Mouse (Mus musculus): Measurements from ENCODE around the gene Ifitm2. TPM values are rescaled to one million over a fixed set of nuclear protein-coding genes. Genes with fewer than 3 reads are reported as not detected.

Gene Ifitm2
- total and polyA plus RNA-seq, 2 experiments from 2014 or later, result 45.2 to 240 TPM

GRCm38 (mm10) chr7:140912846-140913482 is 42.8 kb downstream of the Ifitm2 start:
- H3K4me1 ChIP-seq (ENCODE audit: insufficient read depth), result no peaks in the 10 kb centered on the region
- H3K27me3 ChIP-seq (ENCODE audit: insufficient read depth, low read length), result no peaks in the 10 kb centered on the region
- H3K4me2 ChIP-seq (ENCODE audit: low read depth), result no peak overlapping the region
- TF ChIP-seq CTCF (IDR thresholded peaks at IDR 0.05; ENCODE audit: low read depth), result no peak
- 70% methylated on average over 5 of the region's 5 CpGs for WGBS
- ATAC-seq (no peak), DNase-seq (no peak)
- no peaks in the 10 kb centered on the region for H3K9me3 ChIP-seq (ENCODE audit: low read length)
- H3K9ac ChIP-seq, result no peak overlapping the region
- no peak overlapping the region for H3K27ac ChIP-seq (ENCODE audit: low read depth, low read length)
- no peaks in the 10 kb centered on the region for H3K36me3 ChIP-seq (ENCODE audit: insufficient read depth)
- H3K4me3 ChIP-seq (ENCODE audit: low read depth, low read length), result no peak overlapping the region

DNA sequence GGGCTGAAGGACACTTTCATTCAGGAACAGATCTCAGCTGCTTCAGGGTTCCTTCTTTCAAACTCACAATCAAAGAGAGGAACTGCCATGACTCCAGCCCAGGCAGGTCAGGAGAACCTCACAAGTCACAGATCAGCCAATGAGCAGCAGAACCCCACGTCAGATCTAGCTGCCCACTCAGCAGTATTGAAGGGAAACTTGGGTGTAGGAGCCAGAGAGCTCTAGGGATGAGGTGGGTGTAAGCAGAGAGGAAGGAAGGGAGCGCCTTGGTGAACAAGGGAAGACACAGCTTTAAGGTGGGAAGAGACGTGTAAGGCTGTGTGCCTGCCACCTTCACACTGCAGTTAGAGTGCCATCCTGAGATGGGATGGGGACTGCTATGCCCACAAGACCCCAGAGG is 43.5 kb downstream of the Ifitm2 start:
- ATAC-seq (no peak), DNase-seq (no peak)
- no peak for TF ChIP-seq CTCF (IDR thresholded peaks at IDR 0.05; ENCODE audit: low read depth)
- WGBS, result 70% methylated on average over 3 of the region's 3 CpGs
- H3K4me1 ChIP-seq (ENCODE audit: insufficient read depth), result no peaks in the 10 kb centered on the region
- H3K36me3 ChIP-seq (ENCODE audit: insufficient read depth), result no peaks in the 10 kb centered on the region
- H3K27me3 ChIP-seq (ENCODE audit: insufficient read depth, low read length), result no peaks in the 10 kb centered on the region
- H3K27ac ChIP-seq (ENCODE audit: low read depth, low read length), result no peak overlapping the region
- H3K4me2 ChIP-seq (ENCODE audit: low read depth), result no peak overlapping the region
- H3K4me3 ChIP-seq (ENCODE audit: low read depth, low read length), result no peak overlapping the region
- H3K9me3 ChIP-seq (ENCODE audit: low read length), result no peaks in the 10 kb centered on the region
- no peak overlapping the region for H3K9ac ChIP-seq

GRCm38 (mm10) chr7:140908634-140909107 is 47.1 kb downstream of the Ifitm2 start:
- no peaks in the 10 kb centered on the region for H3K4me1 ChIP-seq (ENCODE audit: insufficient read depth)
- no peaks in the 10 kb centered on the region for H3K36me3 ChIP-seq (ENCODE audit: insufficient read depth)
- ATAC-seq (peak; percentile 70), DNase-seq (peak; percentile 78)
- H3K9ac ChIP-seq, result 0 out of 2 replicates have a peak overlapping the region, but pooled peaks have one; percentile 1
- 2% methylated on average over 19 of the region's 19 CpGs for WGBS
- H3K9me3 ChIP-seq (ENCODE audit: low read length), result no peaks in the 10 kb centered on the region
- H3K4me2 ChIP-seq (ENCODE audit: low read depth), result peak overlapping the region; percentile 53
- H3K27ac ChIP-seq (ENCODE audit: low read depth, low read length), result no peak overlapping the region
- H3K4me3 ChIP-seq (ENCODE audit: low read depth, low read length), result peak overlapping the region; percentile 28
- peak; percentile 85 for TF ChIP-seq CTCF (IDR thresholded peaks at IDR 0.05; ENCODE audit: low read depth)
- no peaks in the 10 kb centered on the region for H3K27me3 ChIP-seq (ENCODE audit: insufficient read depth, low read length)

GRCm38 (mm10) chr7:140908181-140908580 is 47.6 kb downstream of the Ifitm2 start:
- H3K9me3 ChIP-seq (ENCODE audit: low read length), result no peaks in the 10 kb centered on the region
- H3K4me3 ChIP-seq (ENCODE audit: low read depth, low read length), result no peak overlapping the region
- TF ChIP-seq CTCF (IDR thresholded peaks at IDR 0.05; ENCODE audit: low read depth), result no peak
- DNase-seq (no peak), ATAC-seq (no peak)
- no peak overlapping the region for H3K27ac ChIP-seq (ENCODE audit: low read depth, low read length)
- WGBS, result 56% methylated on average over 7 of the region's 7 CpGs
- H3K27me3 ChIP-seq (ENCODE audit: insufficient read depth, low read length), result no peaks in the 10 kb centered on the region
- 0 out of 2 replicates have a peak overlapping the region, but pooled peaks have one; percentile 53 for H3K4me2 ChIP-seq (ENCODE audit: low read depth)
- 0 out of 2 replicates have a peak overlapping the region, but pooled peaks have one; percentile 1 for H3K9ac ChIP-seq
- H3K4me1 ChIP-seq (ENCODE audit: insufficient read depth), result no peaks in the 10 kb centered on the region
- H3K36me3 ChIP-seq (ENCODE audit: insufficient read depth), result no peaks in the 10 kb centered on the region

DNA sequence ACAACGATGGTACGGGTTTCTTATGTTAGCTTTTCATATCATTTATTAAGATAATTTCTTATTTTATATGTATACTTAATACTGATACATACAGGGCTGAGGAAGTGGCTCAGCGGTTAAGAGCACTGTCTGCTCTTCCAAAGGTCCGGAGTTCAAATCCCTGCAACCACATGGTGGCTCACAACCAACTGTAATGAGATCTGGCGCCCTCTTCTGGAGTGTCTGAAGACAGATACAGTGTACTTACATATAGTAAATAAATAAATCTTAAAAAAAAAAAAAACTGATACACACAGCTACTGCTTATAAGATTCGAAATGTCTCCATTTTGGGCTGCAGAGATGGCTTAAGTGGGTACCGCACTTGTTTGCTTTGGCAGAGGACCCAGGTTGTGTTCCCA is 48.1 kb downstream of the Ifitm2 start:
- no peak for ATAC-seq
- Histone ChIP-seq H3K27ac (ENCODE audit: low read depth, low read length) (no peak overlapping the region), H3K27me3 (ENCODE audit: insufficient read depth, low read length) (no peaks in the 10 kb centered on the region), H3K9me3 (ENCODE audit: low read length) (no peaks in the 10 kb centered on the region), H3K9ac (no peak overlapping the region), H3K4me3 (ENCODE audit: low read depth, low read length) (no peak overlapping the region), H3K4me2 (ENCODE audit: low read depth) (no peak overlapping the region), H3K36me3 (ENCODE audit: insufficient read depth) (no peaks in the 10 kb centered on the region), H3K4me1 (ENCODE audit: insufficient read depth) (no peaks in the 10 kb centered on the region)
- WGBS, result 88% methylated on average over 7 of the region's 7 CpGs
- no peak for DNase-seq
- TF ChIP-seq CTCF (IDR thresholded peaks at IDR 0.05; ENCODE audit: low read depth), result no peak

DNA sequence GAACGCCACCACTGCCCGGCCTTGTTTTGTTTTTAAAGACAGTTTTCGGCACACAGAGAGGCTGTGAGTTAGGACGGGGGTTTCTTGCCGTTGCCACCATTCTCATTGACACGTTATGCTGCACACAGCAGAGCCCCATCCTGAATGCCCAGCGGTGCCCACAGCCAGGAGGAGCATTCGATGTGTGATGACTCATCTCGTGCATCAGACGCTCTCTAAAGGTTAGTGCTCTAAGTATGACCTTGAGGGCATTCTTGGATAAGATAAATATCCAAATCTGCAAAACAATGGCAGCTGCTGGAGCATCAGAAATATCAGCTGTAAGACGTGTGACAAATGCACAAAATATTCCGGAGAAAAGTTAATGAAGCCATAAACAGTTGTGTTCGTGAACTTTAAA is 48.7 kb downstream of the Ifitm2 start:
- Histone ChIP-seq H3K9me3 (ENCODE audit: low read length) (no peaks in the 10 kb centered on the region), H3K9ac (no peak overlapping the region), H3K4me1 (ENCODE audit: insufficient read depth) (no peaks in the 10 kb centered on the region), H3K4me3 (ENCODE audit: low read depth, low read length) (no peak overlapping the region), H3K36me3 (ENCODE audit: insufficient read depth) (no peaks in the 10 kb centered on the region), H3K27ac (ENCODE audit: low read depth, low read length) (no peak overlapping the region), H3K27me3 (ENCODE audit: insufficient read depth, low read length) (no peaks in the 10 kb centered on the region), H3K4me2 (ENCODE audit: low read depth) (no peak overlapping the region)
- WGBS, result 86% methylated on average over 13 of the region's 13 CpGs
- ATAC-seq (no peak), DNase-seq (no peak)
- TF ChIP-seq CTCF (IDR thresholded peaks at IDR 0.05; ENCODE audit: low read depth), result no peak

GRCm38 (mm10) chr7:140905642-140906081 is 50.1 kb downstream of the Ifitm2 start:
- H3K36me3 ChIP-seq (ENCODE audit: insufficient read depth), result no peaks in the 10 kb centered on the region
- H3K9me3 ChIP-seq (ENCODE audit: low read length), result no peaks in the 10 kb centered on the region
- no peak overlapping the region for H3K4me2 ChIP-seq (ENCODE audit: low read depth)
- no peak overlapping the region for H3K4me3 ChIP-seq (ENCODE audit: low read depth, low read length)
- no peak for DNase-seq
- no peak overlapping the region for H3K27ac ChIP-seq (ENCODE audit: low read depth, low read length)
- no peak overlapping the region for H3K9ac ChIP-seq
- no peaks in the 10 kb centered on the region for H3K27me3 ChIP-seq (ENCODE audit: insufficient read depth, low read length)
- H3K4me1 ChIP-seq (ENCODE audit: insufficient read depth), result no peaks in the 10 kb centered on the region
- 91% methylated on average over 2 of the region's 2 CpGs for WGBS
- no peak for TF ChIP-seq CTCF (IDR thresholded peaks at IDR 0.05; ENCODE audit: low read depth)
- no peak for ATAC-seq

Other genes starting within 250 kb of the Ifitm2 start
- not detected in 2 replicates for gene Cyp2e1, start 192.2 kb downstream of the Ifitm2 start, total RNA-seq (2014; rRNA removed)
- gene Cyp2e1, start 192.2 kb downstream of the Ifitm2 start, polyA plus RNA-seq (2015; fragmentation: Nextera tagmentation; extraction: Ambion mirVana), result not detected in 2 replicates
- gene Syce1, start 168.1 kb downstream of the Ifitm2 start, total RNA-seq (2014; rRNA removed), result not detected in 2 replicates
- 0.30 TPM in 1 of 2 replicates, not detected in the other for gene Syce1, start 168.1 kb downstream of the Ifitm2 start, polyA plus RNA-seq (2015; fragmentation: Nextera tagmentation; extraction: Ambion mirVana)
- gene Zfp941, start 133.8 kb downstream of the Ifitm2 start, total RNA-seq (2014; rRNA removed), result 19.8 and 32.1 TPM in 2 replicates
- 8.3 and 15.6 TPM in 2 replicates for gene Zfp941, start 133.8 kb downstream of the Ifitm2 start, polyA plus RNA-seq (2015; fragmentation: Nextera tagmentation; extraction: Ambion mirVana)
- gene Urah, start 121.0 kb downstream of the Ifitm2 start, total RNA-seq (2014; rRNA removed), result not detected in 2 replicates
- gene Urah, start 121.0 kb downstream of the Ifitm2 start, polyA plus RNA-seq (2015; fragmentation: Nextera tagmentation; extraction: Ambion mirVana), result 0.48 and 0.64 TPM in 2 replicates
- gene Scgb1c1, start 110.4 kb downstream of the Ifitm2 start, total RNA-seq (2014; rRNA removed), result not detected in 2 replicates
- 0.48 TPM in 1 of 2 replicates, not detected in the other for gene Scgb1c1, start 110.4 kb downstream of the Ifitm2 start, polyA plus RNA-seq (2015; fragmentation: Nextera tagmentation; extraction: Ambion mirVana)
- not detected in 2 replicates for gene Odf3, start 108.2 kb downstream of the Ifitm2 start, total RNA-seq (2014; rRNA removed)
- 0.10 and 0.13 TPM in 2 replicates for gene Odf3, start 108.2 kb downstream of the Ifitm2 start, polyA plus RNA-seq (2015; fragmentation: Nextera tagmentation; extraction: Ambion mirVana)
- gene Gm45785, start 99.7 kb downstream of the Ifitm2 start, total RNA-seq (2014; rRNA removed), result 2.0 and 4.2 TPM in 2 replicates
- not detected in 2 replicates for gene Gm45785, start 99.7 kb downstream of the Ifitm2 start, polyA plus RNA-seq (2015; fragmentation: Nextera tagmentation; extraction: Ambion mirVana)
- gene Ric8a, start 99.0 kb downstream of the Ifitm2 start, total RNA-seq (2014; rRNA removed), result 98.8 and 123 TPM in 2 replicates
- 79.5 and 91.8 TPM in 2 replicates for gene Ric8a, start 99.0 kb downstream of the Ifitm2 start, polyA plus RNA-seq (2015; fragmentation: Nextera tagmentation; extraction: Ambion mirVana)
- gene Bet1l, start 98.4 kb downstream of the Ifitm2 start, total RNA-seq (2014; rRNA removed), result 30.8 and 34.5 TPM in 2 replicates
- gene Bet1l, start 98.4 kb downstream of the Ifitm2 start, polyA plus RNA-seq (2015; fragmentation: Nextera tagmentation; extraction: Ambion mirVana), result 48.8 and 58.0 TPM in 2 replicates
- gene Psmd13, start 74.0 kb downstream of the Ifitm2 start, total RNA-seq (2014; rRNA removed), result 164 and 174 TPM in 2 replicates
- 274 and 298 TPM in 2 replicates for gene Psmd13, start 74.0 kb downstream of the Ifitm2 start, polyA plus RNA-seq (2015; fragmentation: Nextera tagmentation; extraction: Ambion mirVana)
- 41.9 and 46.3 TPM in 2 replicates for gene Sirt3, start 73.7 kb downstream of the Ifitm2 start, total RNA-seq (2014; rRNA removed)
- gene Sirt3, start 73.7 kb downstream of the Ifitm2 start, polyA plus RNA-seq (2015; fragmentation: Nextera tagmentation; extraction: Ambion mirVana), result 44.2 and 48.3 TPM in 2 replicates
- not detected in 2 replicates for gene Cox8b, start 55.5 kb downstream of the Ifitm2 start, total RNA-seq (2014; rRNA removed)
- gene Cox8b, start 55.5 kb downstream of the Ifitm2 start, polyA plus RNA-seq (2015; fragmentation: Nextera tagmentation; extraction: Ambion mirVana), result not detected in 2 replicates
- 0.85 and 1.00 TPM in 2 replicates for gene Nlrp6, start 35.1 kb downstream of the Ifitm2 start, total RNA-seq (2014; rRNA removed)
- gene Nlrp6, start 35.1 kb downstream of the Ifitm2 start, polyA plus RNA-seq (2015; fragmentation: Nextera tagmentation; extraction: Ambion mirVana), result 0.98 and 1.3 TPM in 2 replicates
- 7.2 and 8.5 TPM in 2 replicates for gene Pgghg, start 14.6 kb downstream of the Ifitm2 start, total RNA-seq (2014; rRNA removed)
- gene Pgghg, start 14.6 kb downstream of the Ifitm2 start, polyA plus RNA-seq (2015; fragmentation: Nextera tagmentation; extraction: Ambion mirVana), result 4.7 and 5.3 TPM in 2 replicates
- gene Ifitm5, start 5.7 kb downstream of the Ifitm2 start, total RNA-seq (2014; rRNA removed), result 0.86 TPM in 1 of 2 replicates, not detected in the other
- gene Ifitm5, start 5.7 kb downstream of the Ifitm2 start, polyA plus RNA-seq (2015; fragmentation: Nextera tagmentation; extraction: Ambion mirVana), result 0.28 and 0.45 TPM in 2 replicates
- gene Gm45717, start 50 bp downstream of the Ifitm2 start, total RNA-seq (2014; rRNA removed), result not detected in 2 replicates
- gene Gm45717, start 50 bp downstream of the Ifitm2 start, polyA plus RNA-seq (2015; fragmentation: Nextera tagmentation; extraction: Ambion mirVana), result not detected in 2 replicates
- gene Ifitm1, start 11.2 kb upstream of the Ifitm2 start, total RNA-seq (2014; rRNA removed), result 10.5 and 12.7 TPM in 2 replicates
- gene Ifitm1, start 11.2 kb upstream of the Ifitm2 start, polyA plus RNA-seq (2015; fragmentation: Nextera tagmentation; extraction: Ambion mirVana), result 14.5 and 19.4 TPM in 2 replicates
- 12.2 and 35.9 TPM in 2 replicates for gene Ifitm3, start 54.8 kb upstream of the Ifitm2 start, total RNA-seq (2014; rRNA removed)
- 78.8 and 81.3 TPM in 2 replicates for gene Ifitm3, start 54.8 kb upstream of the Ifitm2 start, polyA plus RNA-seq (2015; fragmentation: Nextera tagmentation; extraction: Ambion mirVana)
- gene Ifitm6, start 61.9 kb upstream of the Ifitm2 start, total RNA-seq (2014; rRNA removed), result 2.0 TPM in 1 of 2 replicates, not detected in the other
- 0.34 and 0.38 TPM in 2 replicates for gene Ifitm6, start 61.9 kb upstream of the Ifitm2 start, polyA plus RNA-seq (2015; fragmentation: Nextera tagmentation; extraction: Ambion mirVana)
- gene Gm17387, start 73.1 kb upstream of the Ifitm2 start, total RNA-seq (2014; rRNA removed), result not detected in 2 replicates
- not detected in 2 replicates for gene Gm17387, start 73.1 kb upstream of the Ifitm2 start, polyA plus RNA-seq (2015; fragmentation: Nextera tagmentation; extraction: Ambion mirVana)
- 126 and 163 TPM in 2 replicates for gene B4galnt4, start 105.1 kb upstream of the Ifitm2 start, total RNA-seq (2014; rRNA removed)
- gene B4galnt4, start 105.1 kb upstream of the Ifitm2 start, polyA plus RNA-seq (2015; fragmentation: Nextera tagmentation; extraction: Ambion mirVana), result 42.3 and 47.4 TPM in 2 replicates
- not detected in 2 replicates for gene Pkp3, start 122.2 kb upstream of the Ifitm2 start, total RNA-seq (2014; rRNA removed)
- gene Pkp3, start 122.2 kb upstream of the Ifitm2 start, polyA plus RNA-seq (2015; fragmentation: Nextera tagmentation; extraction: Ambion mirVana), result 0.08 TPM in 1 of 2 replicates, not detected in the other
- gene Sigirr, start 144.6 kb upstream of the Ifitm2 start, total RNA-seq (2014; rRNA removed), result 2.9 TPM in 2 replicates
- gene Sigirr, start 144.6 kb upstream of the Ifitm2 start, polyA plus RNA-seq (2015; fragmentation: Nextera tagmentation; extraction: Ambion mirVana), result 2.4 and 2.7 TPM in 2 replicates
- gene Ano9, start 161.8 kb upstream of the Ifitm2 start, total RNA-seq (2014; rRNA removed), result 0.08 and 0.43 TPM in 2 replicates
- gene Ano9, start 161.8 kb upstream of the Ifitm2 start, polyA plus RNA-seq (2015; fragmentation: Nextera tagmentation; extraction: Ambion mirVana), result 0.05 and 0.20 TPM in 2 replicates
- 24.5 and 24.9 TPM in 2 replicates for gene Ptdss2, start 166.4 kb upstream of the Ifitm2 start, total RNA-seq (2014; rRNA removed)
- gene Ptdss2, start 166.4 kb upstream of the Ifitm2 start, polyA plus RNA-seq (2015; fragmentation: Nextera tagmentation; extraction: Ambion mirVana), result 70.5 and 78.3 TPM in 2 replicates
- gene Rnh1, start 216.9 kb upstream of the Ifitm2 start, total RNA-seq (2014; rRNA removed), result 41.6 and 41.9 TPM in 2 replicates
- gene Rnh1, start 216.9 kb upstream of the Ifitm2 start, polyA plus RNA-seq (2015; fragmentation: Nextera tagmentation; extraction: Ambion mirVana), result 43.1 and 45.4 TPM in 2 replicates
- 103 and 149 TPM in 2 replicates for gene Hras, start 238.0 kb upstream of the Ifitm2 start, total RNA-seq (2014; rRNA removed)
- gene Hras, start 238.0 kb upstream of the Ifitm2 start, polyA plus RNA-seq (2015; fragmentation: Nextera tagmentation; extraction: Ambion mirVana), result 198 and 199 TPM in 2 replicates
- gene Lrrc56, start 238.2 kb upstream of the Ifitm2 start, total RNA-seq (2014; rRNA removed), result 11.1 and 11.7 TPM in 2 replicates
- 10.2 and 10.7 TPM in 2 replicates for gene Lrrc56, start 238.2 kb upstream of the Ifitm2 start, polyA plus RNA-seq (2015; fragmentation: Nextera tagmentation; extraction: Ambion mirVana)

All from forebrain, postnatal 0 days (tissue).